Mouse (Mus musculus) skeletal muscle tissue, adult 2 months (tissue): ENCODE data around the gene Ppp3ca.
A peak's percentile ranks its signal among the peaks of the same experiment; 100 is the strongest.
"Not testable (repeated sequence)": the region's sequence is repeated elsewhere in the genome, so short reads cannot be mapped to it uniquely, and the experiment has no call there.

ENCODE experiments used
- DNase-seq: peaks from one replicate; pipeline ENCODE4 v3.0.0-alpha.2; 2012; ENCODE audit warnings: low read depth, low spot score

The Ppp3ca gene

GRCm38 (mm10) chr3:136686429-136686828 lies 16.5 kb downstream of the Ppp3ca start:
- no peak for DNase-seq

GRCm38 (mm10) chr3:136688101-136688586 lies 18.2 kb downstream of the Ppp3ca start:
- no peak for DNase-seq

GRCm38 (mm10) chr3:136689793-136690543 lies 20.0 kb downstream of the Ppp3ca start:
- no peak for DNase-seq

DNA sequence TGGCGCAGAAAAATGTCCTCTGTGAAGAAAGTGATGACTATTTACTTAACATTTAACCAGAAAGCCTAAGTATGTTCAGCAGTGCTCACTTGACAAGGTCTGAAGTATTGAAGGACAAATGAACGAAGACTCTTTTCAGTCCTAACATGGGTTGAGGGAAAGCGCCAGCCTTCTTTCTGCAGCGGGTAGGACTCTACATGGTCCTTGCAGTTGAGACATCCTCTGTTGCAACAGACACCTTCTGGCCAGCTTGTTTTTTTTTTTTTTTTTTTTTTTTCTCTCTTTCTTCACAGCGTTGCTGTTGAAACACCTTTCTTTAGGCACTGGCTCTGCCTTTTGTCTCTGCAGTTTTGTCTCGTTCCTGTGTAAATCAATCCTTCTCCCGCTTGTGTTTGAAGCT lies 22.1 kb downstream of the Ppp3ca start:
- no peak for DNase-seq

GRCm38 (mm10) chr3:136693547-136693946 lies 23.6 kb downstream of the Ppp3ca start:
- DNase-seq = no peak

DNA sequence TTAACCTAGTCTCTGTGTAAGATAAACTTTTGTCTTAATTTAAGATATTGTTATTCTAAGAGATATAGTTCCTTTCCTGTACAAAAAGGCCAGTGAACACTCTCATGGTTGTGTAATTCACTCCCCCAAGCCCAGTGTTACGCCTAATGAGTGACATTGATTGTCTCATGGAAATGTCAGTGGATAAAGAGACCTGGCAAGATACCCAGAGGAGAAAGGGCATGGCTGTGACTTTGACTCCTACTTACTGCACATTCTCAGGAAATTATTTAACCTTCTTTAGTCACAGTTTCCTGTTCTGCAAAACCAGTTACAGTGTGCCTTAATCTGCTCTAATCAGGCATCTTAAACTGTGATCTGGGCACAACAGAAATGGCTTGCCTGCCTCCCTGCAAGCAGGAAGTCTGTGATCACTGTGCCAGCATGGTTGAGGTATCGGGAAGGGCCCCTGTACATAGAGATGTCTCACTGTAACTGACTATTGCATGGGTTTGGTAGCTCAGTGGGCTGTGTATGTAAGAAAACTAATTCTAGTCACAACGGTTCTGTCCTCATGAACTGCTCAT lies 27.8 kb downstream of the Ppp3ca start:
- no peak for DNase-seq

- not testable (repeated sequence) for DNase-seq
These were observed 29.8 kb downstream of the Ppp3ca start for GRCm38 (mm10) chr3:136699711-136700110.

DNA sequence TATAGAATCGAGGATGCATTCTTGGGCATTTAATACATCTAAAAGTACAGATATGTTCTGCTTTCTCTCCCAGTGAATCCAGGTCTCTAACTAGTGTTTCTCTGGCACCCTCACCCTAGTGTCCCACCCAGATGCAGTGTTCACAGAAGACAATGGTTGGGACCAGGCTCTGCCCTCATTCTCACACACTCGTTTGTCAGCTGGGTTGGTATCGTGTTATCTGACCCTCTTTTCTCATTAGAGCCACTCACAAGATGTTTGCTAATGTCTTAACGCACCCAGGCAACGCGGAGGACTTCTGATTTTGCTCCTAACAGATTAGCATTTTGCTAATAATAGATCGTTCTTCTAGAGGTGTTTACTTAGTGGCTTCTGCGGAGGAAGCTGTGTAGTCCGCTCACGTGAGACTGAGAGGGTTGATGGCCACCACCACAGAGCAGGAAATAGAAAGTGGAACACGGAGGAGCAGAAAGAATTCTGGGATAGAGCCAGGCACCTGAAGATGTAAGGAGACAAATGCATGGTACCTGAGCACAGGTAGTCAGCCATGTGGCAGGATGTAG lies 30.6 kb downstream of the Ppp3ca start:
- no peak for DNase-seq

GRCm38 (mm10) chr3:136702861-136703260 lies 32.9 kb downstream of the Ppp3ca start:
- DNase-seq = no peak

- no peak for DNase-seq
These were observed 34.8 kb downstream of the Ppp3ca start for GRCm38 (mm10) chr3:136704515-136705247.

DNA sequence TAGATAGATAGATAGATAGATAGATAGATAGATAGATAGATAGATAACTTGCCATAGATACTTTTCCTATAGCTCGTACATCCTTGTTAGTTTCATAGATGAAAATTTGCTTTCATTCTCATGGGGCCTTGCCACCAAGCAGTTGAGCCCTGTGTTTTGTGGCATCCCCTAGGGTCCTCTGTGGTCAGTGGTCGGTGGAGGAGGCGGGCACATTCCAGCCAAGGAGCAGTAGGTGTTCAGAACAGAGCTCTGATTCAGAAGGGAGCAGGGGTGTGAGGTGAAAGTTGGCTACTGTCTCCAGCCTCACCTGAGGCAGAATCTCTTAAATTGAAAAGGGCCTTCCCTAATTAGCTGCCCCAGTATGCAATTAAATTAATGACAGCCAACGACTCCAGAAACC lies 36.1 kb downstream of the Ppp3ca start:
- no peak for DNase-seq

DNA sequence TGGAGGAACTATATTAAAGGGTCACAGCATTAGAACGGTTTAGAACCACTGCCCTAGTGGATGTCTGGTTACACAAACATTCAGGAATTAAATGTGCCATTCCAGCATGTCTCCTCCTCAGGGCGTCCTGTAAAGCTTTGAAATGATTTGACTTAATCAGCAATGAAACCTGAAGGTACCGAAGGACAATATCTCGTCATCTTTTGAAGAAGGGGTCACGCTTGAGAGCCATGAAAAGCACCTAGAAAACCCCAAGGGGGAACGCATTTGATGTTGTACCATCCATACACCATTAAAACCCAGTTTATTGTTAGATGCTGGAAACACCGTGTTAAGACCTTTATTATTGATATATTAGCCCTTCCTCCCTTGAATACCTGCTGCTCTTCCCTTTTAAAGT lies 36.8 kb downstream of the Ppp3ca start:
- DNase-seq = no peak

- no peak for DNase-seq
These were observed 37.5 kb downstream of the Ppp3ca start for GRCm38 (mm10) chr3:136707222-136708019.

DNA sequence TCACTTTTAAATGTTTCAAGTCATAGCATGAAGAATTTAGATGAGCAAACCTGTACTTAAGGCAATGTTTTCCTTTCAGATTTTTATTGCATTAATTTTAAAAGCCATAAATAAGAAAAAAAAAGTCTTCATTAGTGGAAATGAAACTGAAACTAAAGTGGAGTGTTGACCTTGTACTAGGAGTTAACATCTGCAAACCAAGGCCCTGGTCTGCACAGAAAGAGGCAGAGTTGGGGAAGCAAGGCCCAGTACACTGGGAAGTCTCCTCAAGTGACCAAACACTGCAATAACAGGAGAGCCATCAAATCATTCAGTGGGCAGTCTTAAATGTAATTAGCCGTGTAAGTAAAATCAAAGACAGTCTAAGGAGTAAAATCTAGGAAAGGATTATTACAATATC lies 38.3 kb downstream of the Ppp3ca start:
- no peak for DNase-seq

DNA sequence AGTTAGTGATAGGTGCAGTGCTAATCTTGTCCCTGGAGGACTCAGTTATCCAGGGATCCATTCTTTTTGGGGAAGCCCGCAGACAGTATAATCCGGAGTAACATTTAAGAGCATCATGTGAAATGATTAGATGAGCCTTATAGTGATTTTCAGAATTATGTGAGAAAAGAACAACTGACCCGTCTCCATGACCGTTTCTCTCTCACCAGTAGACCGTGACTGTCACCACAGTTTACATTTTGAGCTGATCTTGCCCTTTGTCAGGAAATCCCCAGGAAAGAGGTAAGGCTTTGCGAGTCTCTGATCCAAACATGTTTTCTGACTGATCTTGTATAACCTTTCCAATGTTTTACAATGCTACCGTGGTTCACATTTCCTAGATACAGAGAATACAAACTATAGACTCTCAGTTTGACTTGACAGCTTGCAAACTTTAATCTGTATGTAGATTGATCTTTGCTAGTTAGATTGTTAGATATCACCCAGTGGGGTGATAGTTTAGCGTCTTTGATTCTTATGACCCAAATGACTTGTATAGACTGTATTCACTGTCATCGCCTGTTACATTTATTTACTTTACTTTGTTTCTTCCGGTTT lies 40.5 kb downstream of the Ppp3ca start:
- DNase-seq = no peak

- DNase-seq = no peak
These were observed 44.5 kb downstream of the Ppp3ca start for GRCm38 (mm10) chr3:136714307-136715039.

DNA sequence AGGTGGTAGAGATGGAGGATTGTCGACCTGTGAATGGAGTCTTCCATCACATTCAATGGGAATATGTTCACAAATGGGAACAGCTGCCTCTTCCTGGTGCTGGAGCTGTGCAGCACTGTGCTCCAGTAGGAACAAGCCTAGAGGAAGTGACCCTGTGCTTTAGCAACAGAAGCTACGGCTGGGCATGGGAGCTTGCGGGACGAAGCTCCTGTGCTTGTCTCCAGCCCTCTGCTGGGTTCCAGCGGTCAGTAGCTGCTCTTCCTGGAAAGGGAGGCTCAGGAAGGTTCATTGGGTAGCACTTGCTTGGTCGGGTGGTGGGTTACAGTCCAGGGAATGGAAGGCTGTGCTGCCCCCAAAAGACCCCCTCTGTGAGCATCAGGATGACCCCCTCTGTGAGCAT lies 46.3 kb downstream of the Ppp3ca start:
- DNase-seq = no peak

- DNase-seq = no peak
These were observed 48.5 kb downstream of the Ppp3ca start for GRCm38 (mm10) chr3:136718412-136718811.

GRCm38 (mm10) chr3:136721241-136721640 lies 51.3 kb downstream of the Ppp3ca start:
- no peak for DNase-seq

GRCm38 (mm10) chr3:136721804-136722427 lies 52.0 kb downstream of the Ppp3ca start:
- DNase-seq = peak; percentile 87
